In genomic region chrX:106794686-106795085, GRCm38 (mm10) we compare ENCODE assay signal across 10 mouse cellular contexts. TPM values are rescaled to one million over a fixed set of nuclear protein-coding genes. Genes with fewer than 3 reads are reported as not detected.
DNase-seq lines count a peak whose midpoint lies in the region; ATAC-seq and TF ChIP-seq lines count a peak whose summit lies in the region.
"Had no signal": no experiment of that assay in that cellular context is flagged by ENCODE, and none has a peak within 500 bp of the region (broad histone marks: within the 10 kb centered on the region; RNA-seq: fewer than 3 reads in every experiment).

No protein-coding gene starts in this region.

- no peak overlapping the region for H3K9ac ChIP-seq in kidney, postnatal 0 days (ENCODE audit: low read depth, low read length)
- H3K9ac ChIP-seq: heart, embryonic 13.5 days; limb, embryonic 13.5 days had no signal

- WGBS in kidney, postnatal 0 days, result 7% methylated on average over 2 of the region's 2 CpGs

- peak; percentile 66 for DNase-seq in kidney, postnatal 0 days (ENCODE audit: low spot score)
- DNase-seq in kidney, postnatal 25 days, result no peak
- peak; percentile 43 for DNase-seq in CD4-positive helper T cell, adult 2 months (ENCODE audit: low read depth, low spot score)
- DNase-seq in MN1 (ENCODE audit: low spot score), result peak; percentile 49
- peak; percentile 28 for DNase-seq in hindlimb bud, embryonic 11.5 days (ENCODE audit: extremely low spot score, low read depth, low spot score)
- DNase-seq in spleen, adult 12 weeks (ENCODE audit: low spot score), result no peak
- DNase-seq in spleen, adult 18-20 months, result no peak
- no peak for DNase-seq in yolk sac, embryonic 10.5 days (ENCODE audit: low spot score)

- no peak for ATAC-seq in kidney, postnatal 0 days (replicated peaks; ENCODE audit: low FRiP score, low read depth)

- no peaks in the 10 kb centered on the region for H3K27me3 ChIP-seq in kidney, postnatal 0 days (ENCODE audit: insufficient read depth, low read length)
- H3K27me3 ChIP-seq: heart, embryonic 13.5 days; limb, embryonic 13.5 days had no signal

- TF ChIP-seq CTCF in kidney, postnatal 0 days (IDR thresholded peaks at IDR 0.05; ENCODE audit: low read depth), result peak; percentile 71

- no peaks in the 10 kb centered on the region for H3K36me3 ChIP-seq in kidney, postnatal 0 days (ENCODE audit: insufficient read depth, low read length)
- H3K36me3 ChIP-seq: heart, embryonic 13.5 days; limb, embryonic 13.5 days had no signal

- no peak overlapping the region for H3K4me2 ChIP-seq in kidney, postnatal 0 days (ENCODE audit: low read length)
- H3K4me2 ChIP-seq: heart, embryonic 13.5 days; limb, embryonic 13.5 days had no signal

- no peaks in the 10 kb centered on the region for H3K4me1 ChIP-seq in kidney, postnatal 0 days (replicated peaks; ENCODE audit: insufficient read depth, low read length)
- H3K4me1 ChIP-seq: heart, embryonic 13.5 days; limb, embryonic 13.5 days had no signal

- no peak overlapping the region for H3K4me3 ChIP-seq in kidney, postnatal 0 days (replicated peaks; ENCODE audit: low read depth, low read length)
- H3K4me3 ChIP-seq: heart, embryonic 13.5 days; limb, embryonic 13.5 days had no signal

- no peak overlapping the region for H3K27ac ChIP-seq in kidney, postnatal 0 days
- H3K27ac ChIP-seq: heart, embryonic 13.5 days; limb, embryonic 13.5 days had no signal

- no peaks in the 10 kb centered on the region for H3K9me3 ChIP-seq in kidney, postnatal 0 days (replicated peaks; ENCODE audit: low read length)
- H3K9me3 ChIP-seq: heart, embryonic 13.5 days; limb, embryonic 13.5 days had no signal

RNA-seq across cellular contexts. Expression of gene Rtl3, which starts 45.8 kb away (rescaled TPM):
- 0.36 and 0.71 TPM in 2 replicates for polyA plus RNA-seq in kidney, postnatal 0 days (2015; fragmentation: Nextera tagmentation; extraction: Ambion mirVana)

Comparison
In these comparisons a context has a peak if more than half of its experiments do, and no peak if none do; other contexts are left out.
1. DNase-seq: peak in kidney, postnatal 0 days (single experiment), CD4-positive helper T cell, adult 2 months (single experiment), MN1 (single experiment) and hindlimb bud, embryonic 11.5 days (single experiment); none in kidney, postnatal 25 days (0 of 2), spleen, adult 12 weeks (single experiment), spleen, adult 18-20 months (0 of 2) and yolk sac, embryonic 10.5 days (single experiment).